Mouse (Mus musculus) embryo, embryonic 11 days (tissue): Measurements from ENCODE around the gene Ccdc122.

Experiments used
- DNase-seq: peaks from one replicate; pipeline ENCODE4 v3.0.0-alpha.2; 2015

The Ccdc122 gene

GRCm38 (mm10) chr14:77136936-77137335 lies 100.4 kb downstream of the Ccdc122 start:
- no peak for DNase-seq

- peak; percentile 94 for DNase-seq
Observed at GRCm38 (mm10) chr14:77141324-77142282, 105.0 kb downstream of the Ccdc122 start.

GRCm38 (mm10) chr14:77145103-77145502 lies 108.5 kb downstream of the Ccdc122 start:
- DNase-seq, result no peak

GRCm38 (mm10) chr14:77147635-77148034 lies 111.1 kb downstream of the Ccdc122 start:
- no peak for DNase-seq

- DNase-seq, result no peak
Observed at GRCm38 (mm10) chr14:77150556-77150955, 114.0 kb downstream of the Ccdc122 start.

- no peak for DNase-seq
Observed at GRCm38 (mm10) chr14:77151431-77151830, 114.9 kb downstream of the Ccdc122 start.

- DNase-seq, result peak; percentile 95
Observed at GRCm38 (mm10) chr14:77156222-77156910, 119.8 kb downstream of the Ccdc122 start, which contains the start of gene Enox1. Gene Enox1 (plus strand): TSS chr14:77156763.

GRCm38 (mm10) chr14:77156911-77157504 lies 120.4 kb downstream of the Ccdc122 start:
- DNase-seq, result peak; percentile 51

- DNase-seq, result peak; percentile 83
Observed at GRCm38 (mm10) chr14:77157505-77157911, 120.9 kb downstream of the Ccdc122 start.

- no peak for DNase-seq
Observed at GRCm38 (mm10) chr14:77159397-77159796, 122.8 kb downstream of the Ccdc122 start.
